Mouse (Mus musculus): ENCODE results near the gene Grb2. TPM values are rescaled to one million over a fixed set of nuclear protein-coding genes. Genes with fewer than 3 reads are reported as not detected.

Gene Grb2
- polyA plus RNA-seq, 1 experiment from 2014 or later: 79.6 TPM

- Histone ChIP-seq H3K4me3 (no peak overlapping the region), H3K27ac (no peak overlapping the region), H3K36me3 (replicated peaks) (peaks cover 51% of the 10 kb centered on the region), H3K4me1 (no peaks in the 10 kb centered on the region), H3K9me3 (no peaks in the 10 kb centered on the region), H3K27me3 (ENCODE audit: poor library complexity, severe bottlenecking) (no peaks in the 10 kb centered on the region)
- DNase-seq (ENCODE audit: extremely low spot score, low spot score): no peak
- WGBS: 97% methylated on average over 2 of the region's 2 CpGs
These were observed 16.4 kb downstream of the Grb2 start for GRCm38 (mm10) chr11:115691976-115692375.

DNA sequence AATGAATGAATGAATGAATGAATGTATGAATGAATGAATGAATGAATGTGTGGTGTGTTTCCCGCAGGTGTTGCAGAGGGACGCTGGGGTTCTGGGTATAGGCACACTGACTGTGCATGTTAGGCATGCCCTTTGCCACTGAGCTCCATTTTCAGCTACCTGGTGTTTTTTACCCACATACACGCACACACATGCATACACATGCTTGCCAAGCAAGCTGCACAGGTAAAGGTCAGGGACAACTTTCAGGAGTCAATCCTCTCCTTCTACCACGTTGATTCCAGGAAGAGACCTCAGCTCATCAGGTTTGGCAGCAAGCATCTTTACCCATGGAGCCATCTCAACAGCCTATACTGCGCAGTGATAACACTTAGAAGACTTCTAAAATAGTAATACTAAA, 16.9 kb downstream of the Grb2 start:
- H3K27ac ChIP-seq: no peak overlapping the region
- H3K4me1 ChIP-seq: no peaks in the 10 kb centered on the region
- H3K36me3 ChIP-seq (replicated peaks): peaks cover 47% of the 10 kb centered on the region
- no peaks in the 10 kb centered on the region for H3K9me3 ChIP-seq
- H3K4me3 ChIP-seq: no peak overlapping the region
- no peak for DNase-seq (ENCODE audit: extremely low spot score, low spot score)
- no peaks in the 10 kb centered on the region for H3K27me3 ChIP-seq (ENCODE audit: poor library complexity, severe bottlenecking)
- 93% methylated on average over 5 of the region's 5 CpGs for WGBS

DNA sequence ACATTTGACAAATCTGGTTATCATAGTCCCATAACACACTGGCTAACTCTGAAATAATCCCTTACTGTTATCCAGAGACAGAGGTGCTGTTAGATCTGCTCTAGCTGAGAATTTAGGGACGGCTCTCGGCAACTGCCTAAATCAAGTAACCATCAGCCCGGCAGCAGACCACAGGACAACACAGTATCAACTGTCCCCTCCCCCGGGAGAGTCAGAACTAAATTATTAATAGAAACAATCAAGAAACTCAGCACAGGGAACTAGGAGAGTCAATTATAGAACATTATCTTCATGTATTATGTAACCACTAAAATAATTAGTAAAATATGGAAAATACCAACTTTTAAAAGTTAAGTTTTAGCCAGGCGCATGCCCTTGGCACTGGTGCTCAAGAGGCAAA, 17.4 kb downstream of the Grb2 start:
- Histone ChIP-seq H3K9me3 (no peaks in the 10 kb centered on the region), H3K4me3 (no peak overlapping the region), H3K27me3 (ENCODE audit: poor library complexity, severe bottlenecking) (no peaks in the 10 kb centered on the region), H3K4me1 (no peaks in the 10 kb centered on the region), H3K27ac (no peak overlapping the region), H3K36me3 (replicated peaks) (peaks cover 42% of the 10 kb centered on the region)
- DNase-seq (ENCODE audit: extremely low spot score, low spot score): no peak
- WGBS: 94% methylated on average over 5 of the region's 5 CpGs

GRCm38 (mm10) chr11:115690356-115690755, 18.0 kb downstream of the Grb2 start:
- DNase-seq (ENCODE audit: extremely low spot score, low spot score): no peak
- Histone ChIP-seq H3K36me3 (replicated peaks) (peaks cover 36% of the 10 kb centered on the region), H3K27me3 (ENCODE audit: poor library complexity, severe bottlenecking) (no peaks in the 10 kb centered on the region), H3K4me1 (no peaks in the 10 kb centered on the region), H3K27ac (no peak overlapping the region), H3K9me3 (no peaks in the 10 kb centered on the region), H3K4me3 (no peak overlapping the region)
- WGBS: 91% methylated on average over 5 of the region's 5 CpGs

- no peak for DNase-seq (ENCODE audit: extremely low spot score, low spot score)
- no peak overlapping the region for H3K4me3 ChIP-seq
- no peaks in the 10 kb centered on the region for H3K27me3 ChIP-seq (ENCODE audit: poor library complexity, severe bottlenecking)
- H3K36me3 ChIP-seq (replicated peaks): peaks cover 40% of the 10 kb centered on the region
- H3K4me1 ChIP-seq: no peaks in the 10 kb centered on the region
- no peaks in the 10 kb centered on the region for H3K9me3 ChIP-seq
- H3K27ac ChIP-seq: no peak overlapping the region
- 96% methylated on average over 14 of the region's 14 CpGs for WGBS
These were observed 19.1 kb downstream of the Grb2 start for GRCm38 (mm10) chr11:115689137-115689915.

GRCm38 (mm10) chr11:115686369-115686768, 22.0 kb downstream of the Grb2 start:
- WGBS: 95% methylated on average over 6 of the region's 6 CpGs
- Histone ChIP-seq H3K27ac (no peak overlapping the region), H3K9me3 (0 out of 2 replicates have a peak, but pooled peaks cover 3% of the 10 kb centered on the region)

DNA sequence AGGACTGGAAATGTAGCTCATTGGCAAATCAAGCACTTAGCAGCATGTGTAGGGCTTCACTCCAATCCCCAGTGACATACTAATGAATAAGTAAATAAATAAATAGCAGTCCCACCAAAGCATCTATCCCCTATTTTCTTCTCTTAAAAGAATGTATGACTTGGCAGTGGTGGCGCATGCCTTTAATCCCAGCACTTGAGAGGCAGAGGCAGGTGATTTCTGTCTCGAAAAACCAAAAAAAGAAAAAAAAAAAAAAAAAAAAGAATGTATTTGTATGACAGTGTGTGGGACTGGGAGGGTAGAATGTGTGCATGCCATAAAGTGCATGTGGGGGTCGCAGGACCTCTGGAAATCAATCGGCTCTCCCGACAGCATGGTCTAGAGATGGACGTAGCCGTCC, 22.4 kb downstream of the Grb2 start:
- no peaks in the 10 kb centered on the region for H3K4me1 ChIP-seq
- H3K27ac ChIP-seq: no peak overlapping the region
- WGBS: 92% methylated on average over 7 of the region's 7 CpGs
- no peak overlapping the region for H3K4me3 ChIP-seq
- 0 out of 2 replicates have a peak, but pooled peaks cover 3% of the 10 kb centered on the region for H3K9me3 ChIP-seq
- H3K36me3 ChIP-seq (replicated peaks): peaks cover 69% of the 10 kb centered on the region
- DNase-seq (ENCODE audit: extremely low spot score, low spot score): no peak
- no peaks in the 10 kb centered on the region for H3K27me3 ChIP-seq (ENCODE audit: poor library complexity, severe bottlenecking)

More at GRCm38 (mm10) chr11:115686369-115686768, 22.0 kb downstream of the Grb2 start:
- Histone ChIP-seq H3K36me3 (replicated peaks) (peaks cover 68% of the 10 kb centered on the region), H3K4me3 (no peak overlapping the region), H3K4me1 (no peaks in the 10 kb centered on the region), H3K27me3 (ENCODE audit: poor library complexity, severe bottlenecking) (no peaks in the 10 kb centered on the region)
- DNase-seq (ENCODE audit: extremely low spot score, low spot score): no peak

GRCm38 (mm10) chr11:115684877-115685276, 23.5 kb downstream of the Grb2 start:
- 0 out of 2 replicates have a peak, but pooled peaks cover 3% of the 10 kb centered on the region for H3K9me3 ChIP-seq
- H3K4me1 ChIP-seq: no peaks in the 10 kb centered on the region
- WGBS: 97% methylated on average over 6 of the region's 6 CpGs
- no peak for DNase-seq (ENCODE audit: extremely low spot score, low spot score)
- no peaks in the 10 kb centered on the region for H3K27me3 ChIP-seq (ENCODE audit: poor library complexity, severe bottlenecking)
- no peak overlapping the region for H3K27ac ChIP-seq
- peaks cover 66% of the 10 kb centered on the region for H3K36me3 ChIP-seq (replicated peaks)
- no peak overlapping the region for H3K4me3 ChIP-seq

DNA sequence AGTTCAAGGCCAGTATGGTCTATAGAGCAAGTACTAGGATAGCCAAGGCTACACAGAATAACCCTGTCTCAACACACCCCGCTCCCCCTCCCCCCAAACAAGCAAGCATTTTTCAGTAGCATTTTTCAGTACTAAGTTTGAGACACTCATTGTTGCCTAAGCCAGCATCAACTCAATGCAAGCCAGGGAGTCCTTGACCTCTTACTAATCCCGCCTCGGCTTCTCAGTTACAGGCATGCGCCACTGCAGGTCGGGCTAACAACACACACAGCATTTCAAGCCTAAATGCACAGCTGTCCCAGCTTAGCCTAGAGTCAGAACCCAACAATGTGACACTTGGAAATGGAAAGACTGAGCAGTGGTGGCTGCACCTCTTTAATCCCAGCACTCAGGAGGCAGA, 25.1 kb downstream of the Grb2 start:
- Histone ChIP-seq H3K9me3 (0 out of 2 replicates have a peak, but pooled peaks cover 3% of the 10 kb centered on the region), H3K27ac (no peak overlapping the region), H3K27me3 (ENCODE audit: poor library complexity, severe bottlenecking) (no peaks in the 10 kb centered on the region), H3K36me3 (replicated peaks) (peaks cover 66% of the 10 kb centered on the region), H3K4me1 (no peaks in the 10 kb centered on the region), H3K4me3 (no peak overlapping the region)
- no peak for DNase-seq (ENCODE audit: extremely low spot score, low spot score)
- WGBS: 93% methylated on average over 5 of the region's 5 CpGs

GRCm38 (mm10) chr11:115682411-115682810, 26.0 kb downstream of the Grb2 start:
- no peak overlapping the region for H3K4me3 ChIP-seq
- H3K4me1 ChIP-seq: no peaks in the 10 kb centered on the region
- H3K27ac ChIP-seq: no peak overlapping the region
- no peak for DNase-seq (ENCODE audit: extremely low spot score, low spot score)
- 0 out of 2 replicates have a peak, but pooled peaks cover 3% of the 10 kb centered on the region for H3K9me3 ChIP-seq
- WGBS: 93% methylated on average over 3 of the region's 3 CpGs
- peaks cover 66% of the 10 kb centered on the region for H3K36me3 ChIP-seq (replicated peaks)
- no peaks in the 10 kb centered on the region for H3K27me3 ChIP-seq (ENCODE audit: poor library complexity, severe bottlenecking)

DNA sequence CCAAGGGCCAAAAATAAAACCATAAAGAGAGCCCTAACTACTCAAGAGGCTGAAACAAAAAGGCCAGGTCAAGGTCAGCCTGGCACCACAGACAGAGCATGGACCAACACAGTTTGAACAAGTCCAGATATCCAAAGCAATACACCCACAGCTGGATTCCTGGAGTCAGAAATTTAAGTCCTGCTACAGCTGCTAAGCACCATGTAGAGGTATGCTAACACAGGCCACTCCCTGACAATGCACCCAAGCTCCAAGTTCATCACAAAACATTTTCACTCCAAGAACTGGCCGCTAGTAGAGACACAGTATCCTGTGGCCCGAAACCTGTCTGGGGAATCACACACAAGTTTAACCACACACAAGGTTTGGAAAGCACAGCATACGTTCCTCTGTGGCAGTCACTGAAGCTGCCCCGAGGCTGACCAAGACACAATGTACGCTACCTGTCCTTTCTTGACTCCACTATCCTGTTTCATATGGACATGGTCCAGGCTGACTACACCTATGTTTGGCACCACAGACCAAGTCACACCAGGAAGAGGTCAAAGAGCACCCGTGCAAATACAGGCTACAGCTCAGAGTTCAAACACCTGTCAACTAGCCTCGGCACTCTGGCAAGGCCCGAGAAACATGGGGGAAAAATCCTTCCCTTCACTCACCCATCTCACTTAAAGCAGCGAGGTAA, 28.7 kb downstream of the Grb2 start:
- H3K27me3 ChIP-seq (ENCODE audit: poor library complexity, severe bottlenecking): no peaks in the 10 kb centered on the region
- H3K9me3 ChIP-seq: 0 out of 2 replicates have a peak, but pooled peaks cover 3% of the 10 kb centered on the region
- no peak overlapping the region for H3K4me3 ChIP-seq
- 95% methylated on average over 9 of the region's 9 CpGs for WGBS
- H3K36me3 ChIP-seq (replicated peaks): peaks cover 71% of the 10 kb centered on the region
- peaks cover under 1% of the 10 kb centered on the region for H3K4me1 ChIP-seq
- H3K27ac ChIP-seq: no peak overlapping the region
- no peak for DNase-seq (ENCODE audit: extremely low spot score, low spot score)

- H3K4me3 ChIP-seq: no peak overlapping the region
- peaks cover 6% of the 10 kb centered on the region for H3K4me1 ChIP-seq
- H3K36me3 ChIP-seq (replicated peaks): peaks cover 65% of the 10 kb centered on the region
- no peaks in the 10 kb centered on the region for H3K27me3 ChIP-seq (ENCODE audit: poor library complexity, severe bottlenecking)
- H3K9me3 ChIP-seq: 0 out of 2 replicates have a peak, but pooled peaks cover 3% of the 10 kb centered on the region
- no peak for DNase-seq (ENCODE audit: extremely low spot score, low spot score)
- WGBS: 96% methylated on average over 6 of the region's 6 CpGs
- H3K27ac ChIP-seq: no peak overlapping the region
These were observed 29.5 kb downstream of the Grb2 start for GRCm38 (mm10) chr11:115678861-115679260.

DNA sequence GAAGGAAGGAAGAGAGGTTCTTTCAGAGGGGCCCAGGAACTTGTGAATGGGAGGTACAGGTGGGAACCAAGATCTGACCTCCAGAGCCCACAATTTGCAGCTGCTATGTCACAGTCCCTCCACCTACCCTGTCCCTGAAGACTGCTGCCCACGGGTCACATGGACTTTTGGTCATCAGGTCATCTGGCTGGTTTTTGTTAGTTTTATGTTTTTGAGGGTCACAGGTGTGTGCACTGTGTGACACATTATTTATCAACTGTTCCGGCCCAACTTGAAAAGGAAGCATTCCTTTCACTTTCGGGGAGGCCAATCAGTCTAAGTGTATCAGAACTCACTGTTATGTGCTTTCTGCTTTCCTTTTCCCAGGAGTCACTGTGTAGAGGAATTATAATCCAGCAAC, 30.9 kb downstream of the Grb2 start:
- WGBS: 95% methylated on average over 3 of the region's 3 CpGs
- no peaks in the 10 kb centered on the region for H3K9me3 ChIP-seq
- H3K4me1 ChIP-seq: peaks cover 6% of the 10 kb centered on the region
- no peak for DNase-seq (ENCODE audit: extremely low spot score, low spot score)
- H3K36me3 ChIP-seq (replicated peaks): peaks cover 51% of the 10 kb centered on the region
- no peak overlapping the region for H3K27ac ChIP-seq
- no peak overlapping the region for H3K4me3 ChIP-seq
- no peaks in the 10 kb centered on the region for H3K27me3 ChIP-seq (ENCODE audit: poor library complexity, severe bottlenecking)
